Mouse (Mus musculus): ENCODE measurements around the gene Cstf2t. TPM values are rescaled to one million over a fixed set of nuclear protein-coding genes. Genes with fewer than 3 reads are reported as not detected.

Gene Cstf2t
- 57.1 and 61.8 TPM in 2 replicates for polyA plus RNA-seq (2014; fragmentation: Nextera tagmentation; extraction: Ambion mirVana)

- peak within 1 kb of the TSS; percentile 82 for H3K27ac ChIP-seq (ENCODE audit: low read depth, low read length)
- H3K27me3 ChIP-seq (ENCODE audit: control insufficient read depth, insufficient read depth, low read length): no peaks in the 10 kb centered on the region
- peak within 1 kb of the TSS; percentile 57 for H3K4me3 ChIP-seq (ENCODE audit: low read depth, low read length)
- peak within 1 kb of the TSS; percentile 63 for H3K9ac ChIP-seq (replicated peaks; ENCODE audit: low read depth, low read length)
- no peaks in the 10 kb centered on the region for H3K9me3 ChIP-seq (ENCODE audit: control insufficient read depth, low read length)
- peak; percentile 100 for ATAC-seq (ENCODE audit: low read depth)
- WGBS: 3% methylated on average over 56 of the region's 56 CpGs
- peak within 1 kb of the TSS; percentile 74 for H3K4me2 ChIP-seq (ENCODE audit: low read depth, low read length)
- peaks cover 22% of the 10 kb centered on the region for H3K4me1 ChIP-seq (ENCODE audit: control insufficient read depth, insufficient read depth, low read length)
- no peaks in the 10 kb centered on the region for H3K36me3 ChIP-seq (ENCODE audit: control insufficient read depth, insufficient read depth, low read length)
These were observed at the start of gene Cstf2t for GRCm38 (mm10) chr19:31082662-31083429. Gene Cstf2t, plus strand, starts transcription at chr19:31082837.

- Histone ChIP-seq H3K9ac (replicated peaks; ENCODE audit: low read depth, low read length) (no peak overlapping the region), H3K4me3 (ENCODE audit: low read depth, low read length) (no peak overlapping the region), H3K4me1 (ENCODE audit: control insufficient read depth, insufficient read depth, low read length) (no peaks in the 10 kb centered on the region), H3K4me2 (ENCODE audit: low read depth, low read length) (no peak overlapping the region), H3K9me3 (ENCODE audit: control insufficient read depth, low read length) (no peaks in the 10 kb centered on the region), H3K36me3 (ENCODE audit: control insufficient read depth, insufficient read depth, low read length) (no peaks in the 10 kb centered on the region), H3K27ac (ENCODE audit: low read depth, low read length) (no peak overlapping the region), H3K27me3 (ENCODE audit: control insufficient read depth, insufficient read depth, low read length) (no peaks in the 10 kb centered on the region)
- ATAC-seq (ENCODE audit: low read depth): no peak
- WGBS: 64% methylated on average over 3 of the region's 3 CpGs
These were observed 43.7 kb upstream of the Cstf2t start for GRCm38 (mm10) chr19:31038951-31039350.

- peak; percentile 58; the same call in 1 of the 2 replicates for ATAC-seq (ENCODE audit: low read depth)
- H3K4me1 ChIP-seq (ENCODE audit: control insufficient read depth, insufficient read depth, low read length): no peaks in the 10 kb centered on the region
- peak overlapping the region; percentile 28; the same call in 1 of the 2 replicates for H3K27ac ChIP-seq (ENCODE audit: low read depth, low read length)
- H3K4me2 ChIP-seq (ENCODE audit: low read depth, low read length): no peak overlapping the region
- H3K4me3 ChIP-seq (ENCODE audit: low read depth, low read length): no peak overlapping the region
- H3K9ac ChIP-seq (replicated peaks; ENCODE audit: low read depth, low read length): no peak overlapping the region
- WGBS: 82% methylated on average over 2 of the region's 2 CpGs
- no peaks in the 10 kb centered on the region for H3K27me3 ChIP-seq (ENCODE audit: control insufficient read depth, insufficient read depth, low read length)
- no peaks in the 10 kb centered on the region for H3K36me3 ChIP-seq (ENCODE audit: control insufficient read depth, insufficient read depth, low read length)
- H3K9me3 ChIP-seq (ENCODE audit: control insufficient read depth, low read length): no peaks in the 10 kb centered on the region
These were observed 41.4 kb upstream of the Cstf2t start for GRCm38 (mm10) chr19:31040948-31041847.

- no peaks in the 10 kb centered on the region for H3K27me3 ChIP-seq (ENCODE audit: control insufficient read depth, insufficient read depth, low read length)
- no peaks in the 10 kb centered on the region for H3K36me3 ChIP-seq (ENCODE audit: control insufficient read depth, insufficient read depth, low read length)
- H3K9ac ChIP-seq (replicated peaks; ENCODE audit: low read depth, low read length): no peak overlapping the region
- WGBS: 98% methylated on average over 4 of the region's 4 CpGs
- ATAC-seq (ENCODE audit: low read depth): no peak
- no peak overlapping the region for H3K4me3 ChIP-seq (ENCODE audit: low read depth, low read length)
- no peaks in the 10 kb centered on the region for H3K4me1 ChIP-seq (ENCODE audit: control insufficient read depth, insufficient read depth, low read length)
- no peak overlapping the region for H3K4me2 ChIP-seq (ENCODE audit: low read depth, low read length)
- no peak overlapping the region for H3K27ac ChIP-seq (ENCODE audit: low read depth, low read length)
- no peaks in the 10 kb centered on the region for H3K9me3 ChIP-seq (ENCODE audit: control insufficient read depth, low read length)
These were observed 36.0 kb upstream of the Cstf2t start for GRCm38 (mm10) chr19:31046601-31047000.

GRCm38 (mm10) chr19:31064740-31065139, 17.9 kb upstream of the Cstf2t start:
- Histone ChIP-seq H3K27ac (ENCODE audit: low read depth, low read length) (no peak overlapping the region), H3K4me2 (ENCODE audit: low read depth, low read length) (no peak overlapping the region), H3K27me3 (ENCODE audit: control insufficient read depth, insufficient read depth, low read length) (no peaks in the 10 kb centered on the region), H3K4me1 (ENCODE audit: control insufficient read depth, insufficient read depth, low read length) (no peaks in the 10 kb centered on the region), H3K4me3 (ENCODE audit: low read depth, low read length) (no peak overlapping the region), H3K9me3 (ENCODE audit: control insufficient read depth, low read length) (no peaks in the 10 kb centered on the region), H3K9ac (replicated peaks; ENCODE audit: low read depth, low read length) (no peak overlapping the region), H3K36me3 (ENCODE audit: control insufficient read depth, insufficient read depth, low read length) (no peaks in the 10 kb centered on the region)
- ATAC-seq (ENCODE audit: low read depth): no peak
- 82% methylated on average over 1 of the region's 1 CpGs for WGBS

- Histone ChIP-seq H3K4me1 (ENCODE audit: control insufficient read depth, insufficient read depth, low read length) (no peaks in the 10 kb centered on the region), H3K9ac (replicated peaks; ENCODE audit: low read depth, low read length) (no peak overlapping the region), H3K9me3 (ENCODE audit: control insufficient read depth, low read length) (no peaks in the 10 kb centered on the region), H3K27ac (ENCODE audit: low read depth, low read length) (no peak overlapping the region), H3K36me3 (ENCODE audit: control insufficient read depth, insufficient read depth, low read length) (no peaks in the 10 kb centered on the region), H3K4me3 (ENCODE audit: low read depth, low read length) (no peak overlapping the region), H3K27me3 (ENCODE audit: control insufficient read depth, insufficient read depth, low read length) (no peaks in the 10 kb centered on the region), H3K4me2 (ENCODE audit: low read depth, low read length) (no peak overlapping the region)
- no peak for ATAC-seq (ENCODE audit: low read depth)
- WGBS: 89% methylated on average over 11 of the region's 11 CpGs
These were observed 17.3 kb upstream of the Cstf2t start for GRCm38 (mm10) chr19:31065206-31065781.

- WGBS: 43% methylated on average over 24 of the region's 24 CpGs
These were observed 8.5 kb upstream of the Cstf2t start for GRCm38 (mm10) chr19:31073959-31074716.

GRCm38 (mm10) chr19:31074717-31075063, 7.9 kb upstream of the Cstf2t start:
- WGBS: 11% methylated on average over 3 of the region's 3 CpGs
- no peaks in the 10 kb centered on the region for H3K27me3 ChIP-seq (ENCODE audit: control insufficient read depth, insufficient read depth, low read length)

More at GRCm38 (mm10) chr19:31073959-31074716, 8.5 kb upstream of the Cstf2t start:
- Histone ChIP-seq H3K4me3 (ENCODE audit: low read depth, low read length) (peak overlapping the region; percentile 10; the same call in 1 of the 2 replicates), H3K9ac (replicated peaks; ENCODE audit: low read depth, low read length) (no peak overlapping the region), H3K4me2 (ENCODE audit: low read depth, low read length) (peak overlapping the region; percentile 36), H3K27me3 (ENCODE audit: control insufficient read depth, insufficient read depth, low read length) (no peaks in the 10 kb centered on the region), H3K4me1 (ENCODE audit: control insufficient read depth, insufficient read depth, low read length) (peaks cover 6% of the 10 kb centered on the region), H3K9me3 (ENCODE audit: control insufficient read depth, low read length) (no peaks in the 10 kb centered on the region), H3K36me3 (ENCODE audit: control insufficient read depth, insufficient read depth, low read length) (no peaks in the 10 kb centered on the region), H3K27ac (ENCODE audit: low read depth, low read length) (no peak overlapping the region)
- peak; percentile 46; the same call in 1 of the 2 replicates for ATAC-seq (ENCODE audit: low read depth)

More at GRCm38 (mm10) chr19:31074717-31075063, 7.9 kb upstream of the Cstf2t start:
- H3K9me3 ChIP-seq (ENCODE audit: control insufficient read depth, low read length): no peaks in the 10 kb centered on the region
- H3K27ac ChIP-seq (ENCODE audit: low read depth, low read length): 0 out of 2 replicates have a peak overlapping the region, but pooled peaks have one; percentile 22
- peak overlapping the region; percentile 36 for H3K4me2 ChIP-seq (ENCODE audit: low read depth, low read length)
- no peaks in the 10 kb centered on the region for H3K36me3 ChIP-seq (ENCODE audit: control insufficient read depth, insufficient read depth, low read length)
- H3K4me1 ChIP-seq (ENCODE audit: control insufficient read depth, insufficient read depth, low read length): peaks cover 6% of the 10 kb centered on the region
- H3K4me3 ChIP-seq (ENCODE audit: low read depth, low read length): peak overlapping the region; percentile 10; the same call in 1 of the 2 replicates
- ATAC-seq (ENCODE audit: low read depth): peak; percentile 28; the same call in 1 of the 2 replicates
- H3K9ac ChIP-seq (replicated peaks; ENCODE audit: low read depth, low read length): no peak overlapping the region

Data from neural tube, embryonic 14.5 days (tissue).